Mouse (Mus musculus): ENCODE results near the gene Odf3b. TPM values are rescaled to one million over a fixed set of nuclear protein-coding genes. Genes with fewer than 3 reads are reported as not detected.
A peak's percentile ranks its signal among the peaks of the same experiment; 100 is the strongest.

Odf3b gene
- total and polyA plus RNA-seq, 3 experiments = not detected

GRCm38 (mm10) chr15:89343325-89343724, 35.8 kb downstream of the Odf3b start:
- Histone ChIP-seq H3K36me3 (replicated peaks in 1 of 2; ENCODE audit: control insufficient read depth in 1 of 2, insufficient read depth in 1 of 2, low read length in 1 of 2) (peaks cover 0 to 8% of the 10 kb centered on the region in 2 experiments), H3K27me3 (replicated peaks) (no peaks in the 10 kb centered on the region), H3K4me2 (ENCODE audit: insufficient read depth, low read depth, poor library complexity, severe bottlenecking) (no peak overlapping the region), H3K4me3 (replicated peaks in 1 of 3; ENCODE audit: low read depth in 2 of 3, low read length in 2 of 3, poor library complexity in 1 of 3) (no peak overlapping the region), H3K9me3 (replicated peaks; ENCODE audit: low read length) (no peaks in the 10 kb centered on the region), H3K4me1 (ENCODE audit: control insufficient read depth in 1 of 2, insufficient read depth in 2 of 2) (peaks cover 4 to 11% of the 10 kb centered on the region in 2 experiments), H3K9ac (ENCODE audit: insufficient read depth, low read depth) (no peak overlapping the region), H3K79me2 (replicated peaks; ENCODE audit: control insufficient read depth, extremely low read depth, insufficient read depth, poor library complexity, severe bottlenecking) (no peaks in the 10 kb centered on the region), H3K27ac (ENCODE audit: insufficient read depth, low read depth) (no peak overlapping the region)
- no peak for DNase-seq (ENCODE audit: extremely low read depth)
- TF ChIP-seq ZNF384 (IDR thresholded peaks at IDR 0.05; ENCODE audit: low read depth, low read length) = no peak
- TF ChIP-seq RAD21 (IDR thresholded peaks at IDR 0.05; ENCODE audit: low read depth, low read length) = peak; percentile 12
- TF ChIP-seq USF1 (IDR thresholded peaks at IDR 0.05; ENCODE audit: low read depth, low read length) = no peak
- TF ChIP-seq CTCF (conservative IDR thresholded peaks at IDR 0.05 in 1 of 2, IDR thresholded peaks at IDR 0.05 in 1 of 2; ENCODE audit: low read depth in 2 of 2, low read length in 2 of 2) = peak in 1 of 2 experiments; percentile 37; a peak in 2 of 4 replicates
- no peak for TF ChIP-seq GABPA (IDR thresholded peaks at IDR 0.05; ENCODE audit: insufficient replicate concordance, low read depth, low read length)
- TF ChIP-seq TBP (conservative IDR thresholded peaks at IDR 0.05; ENCODE audit: low read depth, low read length) = no peak
- no peak for TF ChIP-seq ZKSCAN1 (IDR thresholded peaks at IDR 0.05; ENCODE audit: borderline replicate concordance, low read depth, low read length)
- TF ChIP-seq JUN (IDR thresholded peaks at IDR 0.05; ENCODE audit: insufficient read depth, low read depth, low read length) = no peak
- in situ Hi-C loops (cut with MboI; ENCODE audit: low pct_ligation_motif_present, low pct_unique_long_range_greater_than_20kb, low sequenced_read_pairs) = no loop called here
- dilution Hi-C loops (cut with MboI; ENCODE audit: extremely low pct_ligation_motif_present, extremely low pct_unique_long_range_greater_than_20kb, low sequenced_read_pairs) = no loop called here

DNA sequence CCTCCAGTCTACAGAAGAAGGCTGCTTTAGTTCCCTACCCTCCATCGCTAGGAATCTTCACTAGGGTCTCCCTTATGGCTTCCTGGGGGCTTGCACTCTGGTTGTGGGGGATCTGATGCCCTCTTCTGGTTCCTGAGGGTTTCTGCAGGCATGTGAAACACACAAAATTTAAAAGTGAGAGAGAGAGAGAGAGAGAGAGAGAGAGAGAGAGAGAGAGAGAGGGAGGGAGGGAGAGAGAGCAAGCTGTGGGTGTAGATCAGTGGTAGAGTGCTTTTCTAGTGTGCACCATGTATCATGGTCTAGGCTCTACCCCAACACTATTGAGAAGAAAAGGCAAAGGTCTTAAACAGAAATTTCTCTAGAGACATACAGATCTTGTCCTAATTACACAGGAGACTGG, 37.4 kb downstream of the Odf3b start:
- H3K27me3 ChIP-seq (replicated peaks) = no peaks in the 10 kb centered on the region
- no peak overlapping the region for H3K4me2 ChIP-seq (ENCODE audit: insufficient read depth, low read depth, poor library complexity, severe bottlenecking)
- TF ChIP-seq JUND (conservative IDR thresholded peaks at IDR 0.05; ENCODE audit: low read depth, low read length) (0 out of 2 replicates have a peak, but pooled peaks have one; percentile 27), TBP (conservative IDR thresholded peaks at IDR 0.05; ENCODE audit: low read depth, low read length) (no peak), CTCF (conservative IDR thresholded peaks at IDR 0.05 in 1 of 2, IDR thresholded peaks at IDR 0.05 in 1 of 2; ENCODE audit: low read depth in 2 of 2, low read length in 2 of 2) (peak in 1 of 2 experiments; percentile 43; a peak in 2 of 4 replicates), JUN (IDR thresholded peaks at IDR 0.05; ENCODE audit: insufficient read depth, low read depth, low read length) (no peak), RAD21 (IDR thresholded peaks at IDR 0.05; ENCODE audit: low read depth, low read length) (peak; percentile 14), RCOR1 (conservative IDR thresholded peaks at IDR 0.05; ENCODE audit: low read depth, low read length) (no peak), SMC3 (IDR thresholded peaks at IDR 0.05; ENCODE audit: low read depth, low read length) (peak; percentile 11; the same call in 1 of the 2 replicates)
- no peaks in the 10 kb centered on the region for H3K9me3 ChIP-seq (replicated peaks; ENCODE audit: low read length)
- dilution Hi-C loops (cut with MboI; ENCODE audit: extremely low pct_ligation_motif_present, extremely low pct_unique_long_range_greater_than_20kb, low sequenced_read_pairs) (no loop called here), in situ Hi-C loops (cut with MboI; ENCODE audit: low pct_ligation_motif_present, low pct_unique_long_range_greater_than_20kb, low sequenced_read_pairs) (no loop called here)
- no peak for DNase-seq (ENCODE audit: extremely low read depth)
- peaks cover 4 to 11% of the 10 kb centered on the region in 2 experiments for H3K4me1 ChIP-seq (ENCODE audit: control insufficient read depth in 1 of 2, insufficient read depth in 2 of 2)
- no peak overlapping the region for H3K4me3 ChIP-seq (replicated peaks in 1 of 3; ENCODE audit: low read depth in 2 of 3, low read length in 2 of 3, poor library complexity in 1 of 3)
- H3K79me2 ChIP-seq (replicated peaks; ENCODE audit: control insufficient read depth, extremely low read depth, insufficient read depth, poor library complexity, severe bottlenecking) = no peaks in the 10 kb centered on the region
- H3K9ac ChIP-seq (ENCODE audit: insufficient read depth, low read depth) = no peak overlapping the region
- no peaks in the 10 kb centered on the region for H3K36me3 ChIP-seq (replicated peaks in 1 of 2; ENCODE audit: control insufficient read depth in 1 of 2, insufficient read depth in 1 of 2, low read length in 1 of 2)
- no peak overlapping the region for H3K27ac ChIP-seq (ENCODE audit: insufficient read depth, low read depth)

DNA sequence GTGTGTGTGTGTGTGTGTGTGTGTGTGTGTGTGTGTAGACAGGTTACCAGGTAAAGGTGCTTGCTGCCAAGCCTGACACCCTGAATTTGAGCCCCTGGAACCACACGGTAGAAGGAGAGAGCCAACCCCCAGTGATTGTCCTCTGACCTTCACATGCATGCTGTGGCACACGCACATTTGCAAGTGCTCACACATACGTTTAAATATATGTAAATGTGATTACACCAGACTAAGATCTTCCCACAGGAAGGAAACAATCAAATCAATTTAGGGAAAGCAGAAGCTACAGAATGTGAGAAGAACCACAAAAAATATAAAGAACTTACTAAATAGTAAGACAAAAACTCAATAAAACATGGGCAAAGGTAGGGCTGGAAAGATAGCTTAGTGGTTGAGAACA, 38.9 kb downstream of the Odf3b start:
- no peak overlapping the region for H3K27ac ChIP-seq (ENCODE audit: insufficient read depth, low read depth)
- no peaks in the 10 kb centered on the region for H3K9me3 ChIP-seq (replicated peaks; ENCODE audit: low read length)
- H3K9ac ChIP-seq (ENCODE audit: insufficient read depth, low read depth) = no peak overlapping the region
- no peaks in the 10 kb centered on the region for H3K79me2 ChIP-seq (replicated peaks; ENCODE audit: control insufficient read depth, extremely low read depth, insufficient read depth, poor library complexity, severe bottlenecking)
- H3K27me3 ChIP-seq (replicated peaks) = no peaks in the 10 kb centered on the region
- no peak for DNase-seq (ENCODE audit: extremely low read depth)
- dilution Hi-C loops (cut with MboI; ENCODE audit: extremely low pct_ligation_motif_present, extremely low pct_unique_long_range_greater_than_20kb, low sequenced_read_pairs) (no loop called here), in situ Hi-C loops (cut with MboI; ENCODE audit: low pct_ligation_motif_present, low pct_unique_long_range_greater_than_20kb, low sequenced_read_pairs) (no loop called here)
- no peaks in the 10 kb centered on the region for H3K36me3 ChIP-seq (replicated peaks in 1 of 2; ENCODE audit: control insufficient read depth in 1 of 2, insufficient read depth in 1 of 2, low read length in 1 of 2)
- no peak overlapping the region for H3K4me3 ChIP-seq (replicated peaks in 1 of 3; ENCODE audit: low read depth in 2 of 3, low read length in 2 of 3, poor library complexity in 1 of 3)
- no peak for TF ChIP-seq CTCF (conservative IDR thresholded peaks at IDR 0.05 in 1 of 2, IDR thresholded peaks at IDR 0.05 in 1 of 2; ENCODE audit: low read depth in 2 of 2, low read length in 2 of 2)
- TF ChIP-seq NELFE (IDR thresholded peaks at IDR 0.05; ENCODE audit: low read depth, low read length) = no peak
- no peak for TF ChIP-seq MAZ (IDR thresholded peaks at IDR 0.05; ENCODE audit: low read depth, low read length)
- TF ChIP-seq ZNF384 (IDR thresholded peaks at IDR 0.05; ENCODE audit: low read depth, low read length) = no peak
- TF ChIP-seq BHLHE40 (IDR thresholded peaks at IDR 0.05; ENCODE audit: low read depth, low read length) = no peak
- TF ChIP-seq E2F4 (IDR thresholded peaks at IDR 0.05; ENCODE audit: insufficient replicate concordance, low read depth, low read length) = no peak
- TF ChIP-seq RAD21 (IDR thresholded peaks at IDR 0.05; ENCODE audit: low read depth, low read length) = no peak
- no peak for TF ChIP-seq POLR2AphosphoS2 (IDR thresholded peaks at IDR 0.05; ENCODE audit: low read depth, low read length)
- TF ChIP-seq MAFK (IDR thresholded peaks at IDR 0.05; ENCODE audit: insufficient replicate concordance, low read length) = no peak
- no peak for TF ChIP-seq MAX (IDR thresholded peaks at IDR 0.05; ENCODE audit: low read length)
- TF ChIP-seq IRF4 (IDR thresholded peaks at IDR 0.05; ENCODE audit: low read depth, low read length) = no peak
- TF ChIP-seq TBP (conservative IDR thresholded peaks at IDR 0.05; ENCODE audit: low read depth, low read length) = no peak
- TF ChIP-seq MXI1 (IDR thresholded peaks at IDR 0.05; ENCODE audit: low read depth, low read length) = no peak
- no peak for TF ChIP-seq JUN (IDR thresholded peaks at IDR 0.05; ENCODE audit: insufficient read depth, low read depth, low read length)
- no peak for TF ChIP-seq NRF1 (IDR thresholded peaks at IDR 0.05; ENCODE audit: low read depth, low read length)
- no peak for TF ChIP-seq KAT2A (IDR thresholded peaks at IDR 0.05; ENCODE audit: insufficient replicate concordance, low read length)
- no peak for TF ChIP-seq SMC3 (IDR thresholded peaks at IDR 0.05; ENCODE audit: low read depth, low read length)
- no peak for TF ChIP-seq TCF12 (IDR thresholded peaks at IDR 0.05; ENCODE audit: low read depth, low read length)
- no peak overlapping the region for H3K4me2 ChIP-seq (ENCODE audit: insufficient read depth, low read depth, poor library complexity, severe bottlenecking)
- H3K4me1 ChIP-seq (ENCODE audit: control insufficient read depth in 1 of 2, insufficient read depth in 2 of 2) = peaks cover 4 to 11% of the 10 kb centered on the region in 2 experiments

Measured in CH12.LX (cell line).